Mouse (Mus musculus): ENCODE measurements around the gene Clcn7.
"Not testable (repeated sequence)": the region's sequence is repeated elsewhere in the genome, so short reads cannot be mapped to it uniquely, and the experiment has no call there.

Gene Clcn7

DNA sequence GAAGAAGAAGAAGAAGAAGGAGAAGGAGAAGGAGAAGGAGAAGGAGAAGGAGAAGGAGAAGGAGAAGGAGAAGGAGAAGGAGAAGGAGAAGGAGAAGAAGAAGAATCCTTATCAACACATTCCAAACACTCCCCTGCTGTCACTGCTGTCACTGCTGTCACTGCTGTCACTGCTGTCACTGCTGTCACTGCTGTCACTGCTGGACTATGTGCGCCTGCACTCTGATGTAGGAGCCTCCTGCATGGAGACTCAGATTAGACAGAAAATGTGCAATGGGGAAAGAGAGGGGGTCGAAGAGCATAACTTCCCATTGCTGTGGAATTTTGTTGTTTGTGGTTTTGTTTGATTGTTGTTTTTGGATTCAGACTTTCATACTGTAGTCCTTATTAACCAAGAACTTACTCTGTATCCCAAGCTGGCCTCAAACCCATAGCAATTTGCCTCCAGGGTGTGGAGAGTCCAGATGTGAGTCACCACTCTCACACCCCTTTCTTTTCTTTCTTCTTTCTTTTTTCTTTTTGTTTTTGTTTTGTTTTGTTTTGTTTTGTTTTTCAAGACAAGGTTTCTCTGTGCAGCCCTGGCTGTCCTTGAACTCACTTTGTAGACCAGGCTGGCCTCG is 7.6 kb upstream of the Clcn7 start:
- not testable (repeated sequence) for DNase-seq (ENCODE audit: extremely low read depth, insufficient read length, low spot score)

- DNase-seq (ENCODE audit: extremely low read depth, insufficient read length, low spot score), result no peak
These were observed 6.1 kb upstream of the Clcn7 start for GRCm38 (mm10) chr17:25127079-25127478.

DNA sequence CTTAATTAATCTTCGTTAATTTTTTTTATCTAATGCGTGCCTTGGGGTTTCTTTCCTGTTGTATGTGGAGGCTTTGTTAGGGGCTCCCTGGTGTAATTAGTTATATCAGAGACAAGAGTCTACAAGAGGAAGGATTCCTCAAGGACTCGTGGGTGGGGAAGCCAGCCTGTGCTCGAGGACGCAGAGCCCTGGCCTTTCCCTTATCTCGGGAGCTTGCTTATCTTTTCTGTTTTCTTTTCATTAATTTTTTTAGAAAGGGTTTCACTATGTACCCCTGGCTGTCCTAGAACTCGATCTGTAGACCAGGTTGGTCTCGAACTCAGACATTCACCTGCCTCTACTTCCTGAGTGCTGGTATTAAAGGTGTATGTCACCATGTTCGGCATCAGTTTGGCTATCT is 5.5 kb upstream of the Clcn7 start:
- no peak for DNase-seq (ENCODE audit: extremely low read depth, insufficient read length, low spot score)

GRCm38 (mm10) chr17:25130060-25130459 is 3.1 kb upstream of the Clcn7 start:
- no peak for DNase-seq (ENCODE audit: extremely low read depth, insufficient read length, low spot score)

GRCm38 (mm10) chr17:25135622-25136021 is 2.4 kb downstream of the Clcn7 start:
- DNase-seq (ENCODE audit: extremely low read depth, insufficient read length, low spot score), result no peak

DNA sequence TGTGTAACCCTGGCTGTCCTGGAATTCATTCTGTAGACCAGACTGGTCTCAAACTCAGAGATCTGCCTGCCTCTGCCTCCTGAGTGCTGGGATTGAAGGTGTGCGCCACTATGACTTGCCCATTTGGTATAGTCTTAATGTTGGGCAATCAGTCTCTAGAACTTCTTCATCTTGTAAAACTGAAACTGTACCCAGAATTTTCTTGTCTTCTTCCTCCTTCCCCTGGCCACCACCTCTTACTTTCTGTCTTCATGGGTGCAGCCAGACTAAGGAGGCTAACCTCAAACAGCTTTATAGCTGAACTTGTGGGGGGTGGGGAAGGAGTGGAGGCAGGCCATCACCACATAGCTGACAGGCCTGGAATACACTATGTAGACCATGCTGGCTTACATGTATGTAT is 5.6 kb downstream of the Clcn7 start:
- no peak for DNase-seq (ENCODE audit: extremely low read depth, insufficient read length, low spot score)

GRCm38 (mm10) chr17:25139960-25140359 is 6.8 kb downstream of the Clcn7 start:
- no peak for DNase-seq (ENCODE audit: extremely low read depth, insufficient read length, low spot score)

GRCm38 (mm10) chr17:25162161-25162560 is 29.0 kb downstream of the Clcn7 start, which contains the start of gene Ccdc154:
Ccdc154 (plus strand) TSS chr17:25162461.
- DNase-seq (ENCODE audit: extremely low read depth, insufficient read length, low spot score), result no peak

DNA sequence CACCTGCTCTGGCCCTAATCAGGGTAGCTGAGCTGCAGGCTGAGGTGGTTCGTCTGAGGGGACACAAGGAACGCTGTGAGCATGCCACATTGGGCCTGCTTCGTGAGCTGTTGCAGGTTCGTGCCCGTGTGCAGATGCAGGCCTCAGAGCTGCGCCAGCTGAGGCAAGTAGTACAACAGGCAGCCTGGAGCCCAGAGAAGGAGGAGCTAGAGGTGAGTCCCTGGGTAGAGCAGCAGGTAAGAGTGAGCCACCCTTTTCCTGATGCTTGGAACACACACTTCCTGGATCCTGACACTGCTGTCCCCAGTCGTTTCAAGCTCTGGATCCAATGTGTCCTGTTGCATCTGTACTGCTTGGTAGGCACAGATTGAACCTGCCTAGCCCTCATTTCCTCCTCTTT is 30.2 kb downstream of the Clcn7 start:
- no peak for DNase-seq (ENCODE audit: extremely low read depth, insufficient read length, low spot score)

DNA sequence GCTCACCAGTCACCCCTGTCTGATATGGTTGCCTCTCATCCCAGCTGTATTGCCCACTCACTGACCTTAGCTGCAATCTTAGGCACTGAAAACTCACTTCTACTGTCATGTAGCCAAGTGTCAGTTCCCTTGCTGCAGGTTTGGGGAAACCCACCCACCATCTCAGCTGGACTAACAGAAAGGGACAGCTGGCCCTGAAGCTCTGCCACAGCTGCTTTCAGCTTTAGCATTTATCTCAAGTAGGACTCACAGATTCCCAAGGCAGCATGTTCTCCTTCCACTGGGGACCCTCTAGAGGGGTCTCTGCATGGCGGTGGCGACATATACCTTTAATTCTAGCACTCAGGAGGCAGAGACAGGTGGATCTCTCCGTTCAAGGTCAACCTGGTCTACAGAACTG is 31.6 kb downstream of the Clcn7 start:
- DNase-seq (ENCODE audit: extremely low read depth, insufficient read length, low spot score), result no peak

GRCm38 (mm10) chr17:25165970-25166671 is 32.9 kb downstream of the Clcn7 start:
- DNase-seq (ENCODE audit: extremely low read depth, insufficient read length, low spot score), result no peak

DNA sequence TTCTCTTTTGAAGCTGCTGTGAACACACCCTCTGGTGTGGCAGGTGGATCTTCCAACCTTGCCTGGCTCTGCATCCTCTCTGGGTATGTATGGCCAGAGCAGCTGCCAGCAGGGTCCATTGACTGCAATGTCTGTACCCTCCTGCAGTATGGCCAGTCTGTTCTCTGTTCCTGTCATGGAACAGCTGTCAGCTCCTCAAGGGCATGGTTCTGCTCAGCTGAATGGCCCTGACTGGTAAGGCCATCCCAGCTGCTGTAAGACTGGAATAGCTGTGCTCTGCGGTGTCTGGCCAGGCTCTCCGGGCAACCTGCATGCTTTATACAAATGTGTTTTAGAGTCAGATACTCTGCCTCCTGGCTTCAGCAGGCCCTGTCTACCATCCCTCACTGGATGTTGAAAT is 36.5 kb downstream of the Clcn7 start:
- DNase-seq (ENCODE audit: extremely low read depth, insufficient read length, low spot score), result no peak

DNA sequence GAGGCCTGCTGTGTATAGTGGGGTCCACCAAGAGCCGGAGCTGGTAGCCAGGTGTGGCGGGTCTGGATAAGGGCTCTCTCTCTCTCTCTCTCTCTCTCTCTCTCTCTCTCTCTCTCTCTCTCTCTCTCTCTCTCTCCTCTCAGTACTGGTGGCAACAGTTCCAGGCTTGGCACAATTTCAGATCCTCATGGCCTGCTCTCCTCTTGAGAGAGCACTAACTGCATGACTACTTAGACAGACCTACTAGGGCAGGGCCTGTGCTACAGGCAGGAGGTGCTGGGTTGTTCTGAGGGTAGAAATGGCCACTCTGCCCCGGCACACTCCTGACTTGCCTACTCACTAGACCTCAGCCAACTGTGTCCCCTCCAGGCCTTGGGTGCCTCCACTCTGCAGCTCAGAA is 39.4 kb downstream of the Clcn7 start:
- DNase-seq (ENCODE audit: extremely low read depth, insufficient read length, low spot score), result no peak

GRCm38 (mm10) chr17:25175411-25175810 is 42.2 kb downstream of the Clcn7 start, which contains the start of gene Gm38655:
Gm38655 (minus strand) TSS chr17:25175471.
- DNase-seq (ENCODE audit: extremely low read depth, insufficient read length, low spot score), result no peak

- no peak for DNase-seq (ENCODE audit: extremely low read depth, insufficient read length, low spot score)
These were observed 50.0 kb downstream of the Clcn7 start for GRCm38 (mm10) chr17:25183232-25183631.

DNA sequence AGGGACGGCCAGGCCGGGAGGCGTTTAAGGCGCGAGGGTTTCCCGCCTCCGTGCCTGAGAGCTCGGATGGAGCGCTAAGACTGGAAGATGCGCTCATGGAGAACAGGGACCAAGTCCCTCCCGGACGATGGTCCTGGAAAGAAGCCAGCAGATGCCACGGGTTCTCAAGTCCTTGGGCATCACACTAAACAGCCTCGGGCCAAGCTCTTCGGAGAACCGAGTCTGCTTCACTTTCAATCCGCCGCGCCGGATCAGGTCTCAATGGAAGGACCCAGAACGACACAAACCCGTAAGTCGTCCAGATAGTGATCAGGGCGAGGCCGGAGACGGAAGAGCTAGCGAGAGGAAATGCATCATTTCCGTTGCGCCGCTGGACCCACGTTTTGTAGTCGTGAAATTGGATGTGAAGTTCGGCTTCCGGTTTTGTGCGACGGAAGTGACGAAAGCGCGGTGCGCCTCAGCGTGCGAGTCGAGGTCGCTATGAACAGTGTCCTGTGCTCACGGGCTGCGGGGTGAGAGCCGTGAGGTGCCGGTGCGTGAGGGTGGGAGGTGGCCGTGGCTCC is 51.0 kb downstream of the Clcn7 start, which contains the start of gene BC003965:
TSS of gene BC003965 (plus strand) at position 426 of the 563 bp plus-strand sequence.
- peak; percentile 94 for DNase-seq (ENCODE audit: extremely low read depth, insufficient read length, low spot score)

- DNase-seq (ENCODE audit: extremely low read depth, insufficient read length, low spot score), result no peak
These were observed 51.8 kb downstream of the Clcn7 start for GRCm38 (mm10) chr17:25184961-25185360.

- no peak for DNase-seq (ENCODE audit: extremely low read depth, insufficient read length, low spot score)
These were observed 54.6 kb downstream of the Clcn7 start for GRCm38 (mm10) chr17:25187784-25188149.

- DNase-seq (ENCODE audit: extremely low read depth, insufficient read length, low spot score), result peak; percentile 68
These were observed 55.2 kb downstream of the Clcn7 start, which contains the start of gene Unkl for GRCm38 (mm10) chr17:25188150-25189031. Unkl (plus strand) TSS chr17:25188397.

GRCm38 (mm10) chr17:25189091-25189490 is 55.9 kb downstream of the Clcn7 start:
- no peak for DNase-seq (ENCODE audit: extremely low read depth, insufficient read length, low spot score)

GRCm38 (mm10) chr17:25202401-25202800 is 69.2 kb downstream of the Clcn7 start:
- no peak for DNase-seq (ENCODE audit: extremely low read depth, insufficient read length, low spot score)

All from 3134 (cell line).